Mouse (Mus musculus) heart, embryonic 10.5 days (tissue): ENCODE measurements at regions not wholly inside any gene's neighbourhood (a gene's known extent, or its start where the extent isn't known, plus 50 kb on each side); places are given as distances from the start of the nearest gene placed in this dataset.

Source experiments
- DNase-seq: peaks from one replicate; pipeline ENCODE4 v3.0.0-alpha.2; 2017; ENCODE audit warnings: low spot score
- H3K27ac ChIP-seq: fragments of 300-500 bp; sonication (generic); 2 replicates; pipeline ENCODE4 v1.5.1; 2016; ENCODE audit warnings: mild to moderate bottlenecking
- H3K27me3 ChIP-seq: fragments of 300-500 bp; sonication (generic); 2 replicates; pipeline ENCODE4 v1.6.1; 2016; ENCODE audit warnings: mild to moderate bottlenecking; ENCODE audit not compliant: poor library complexity, insufficient read depth, severe bottlenecking
- H3K36me3 ChIP-seq: fragments of 300-500 bp; sonication (generic); 2 replicates; pipeline ENCODE4 v1.6.1; 2016; ENCODE audit warnings: mild to moderate bottlenecking, moderate library complexity
- H3K4me1 ChIP-seq: fragments of 300-500 bp; sonication (generic); 2 replicates; pipeline ENCODE4 v1.6.1; 2016; ENCODE audit warnings: mild to moderate bottlenecking
- H3K4me3 ChIP-seq: fragments of 300-500 bp; sonication (generic); 2 replicates; pipeline ENCODE4 v1.5.1; 2016; ENCODE audit warnings: mild to moderate bottlenecking, moderate library complexity
- H3K9me3 ChIP-seq: fragments of 300-500 bp; sonication (generic); 2 replicates; pipeline ENCODE4 v1.6.1; 2016; ENCODE audit warnings: mild to moderate bottlenecking, moderate library complexity
- WGBS: fragments of 180-500 bp; shearing (Covaris S2); methylation state at CpG from one replicate; pipeline ENCODE4 v1.1.7; 2016; 5-methylcytosine and 5-hydroxymethylcytosine counted together

- Histone ChIP-seq H3K27me3 (no peaks in the 10 kb centered on the region), H3K36me3 (no peaks in the 10 kb centered on the region), H3K27ac (peak overlapping the region; percentile 72), H3K4me3 (no peak overlapping the region), H3K4me1 (peaks cover 14% of the 10 kb centered on the region), H3K9me3 (no peaks in the 10 kb centered on the region)
- WGBS: 57% methylated on average over 8 of the region's 8 CpGs
- no peak for DNase-seq
Observed at GRCm38 (mm10) chr12:71544401-71545159, 234.9 kb downstream of the Dact1 start.

GRCm38 (mm10) chr12:71546523-71547265, 237.0 kb downstream of the Dact1 start:
- H3K27ac ChIP-seq: no peak overlapping the region
- no peaks in the 10 kb centered on the region for H3K9me3 ChIP-seq
- DNase-seq: no peak
- H3K4me1 ChIP-seq: peaks cover 14% of the 10 kb centered on the region
- WGBS: 76% methylated on average over 9 of the region's 9 CpGs
- H3K27me3 ChIP-seq: no peaks in the 10 kb centered on the region
- H3K4me3 ChIP-seq: no peak overlapping the region
- no peaks in the 10 kb centered on the region for H3K36me3 ChIP-seq

- 73% methylated on average over 6 of the region's 6 CpGs for WGBS
- no peak for DNase-seq
- no peaks in the 10 kb centered on the region for H3K36me3 ChIP-seq
- no peak overlapping the region for H3K4me3 ChIP-seq
- peaks cover 2% of the 10 kb centered on the region; the same call in 1 of the 2 replicates for H3K4me1 ChIP-seq
- no peaks in the 10 kb centered on the region for H3K27me3 ChIP-seq
- no peak overlapping the region for H3K27ac ChIP-seq
- no peaks in the 10 kb centered on the region for H3K9me3 ChIP-seq
Observed at GRCm38 (mm10) chr12:71549336-71549735, 239.7 kb downstream of the Dact1 start.

GRCm38 (mm10) chr12:71554212-71554611, 244.5 kb downstream of the Dact1 start:
- no peak overlapping the region for H3K4me3 ChIP-seq
- DNase-seq: no peak
- no peaks in the 10 kb centered on the region for H3K4me1 ChIP-seq
- H3K36me3 ChIP-seq: no peaks in the 10 kb centered on the region
- H3K9me3 ChIP-seq: no peaks in the 10 kb centered on the region
- H3K27ac ChIP-seq: no peak overlapping the region
- H3K27me3 ChIP-seq: no peaks in the 10 kb centered on the region
- 65% methylated on average over 2 of the region's 2 CpGs for WGBS

- no peaks in the 10 kb centered on the region for H3K9me3 ChIP-seq
- DNase-seq: peak; percentile 51
- H3K4me1 ChIP-seq: peaks cover 17% of the 10 kb centered on the region
- WGBS: 73% methylated on average over 7 of the region's 7 CpGs
- H3K4me3 ChIP-seq: no peak overlapping the region
- no peak overlapping the region for H3K27ac ChIP-seq
- no peaks in the 10 kb centered on the region for H3K36me3 ChIP-seq
- H3K27me3 ChIP-seq: 0 out of 2 replicates have a peak, but pooled peaks cover 16% of the 10 kb centered on the region
Observed at GRCm38 (mm10) chr12:71561259-71561658, 251.6 kb downstream of the Dact1 start.

GRCm38 (mm10) chr12:71561918-71562572, 252.4 kb downstream of the Dact1 start:
- WGBS: 77% methylated on average over 8 of the region's 8 CpGs
- peak; percentile 69 for DNase-seq
- peak overlapping the region; percentile 36; the same call in 1 of the 2 replicates for H3K27ac ChIP-seq

GRCm38 (mm10) chr12:71563219-71563618, 253.5 kb downstream of the Dact1 start:
- Histone ChIP-seq H3K9me3 (no peaks in the 10 kb centered on the region), H3K4me1 (peaks cover 22% of the 10 kb centered on the region), H3K27me3 (0 out of 2 replicates have a peak, but pooled peaks cover 16% of the 10 kb centered on the region), H3K27ac (no peak overlapping the region), H3K36me3 (no peaks in the 10 kb centered on the region), H3K4me3 (no peak overlapping the region)
- no peak for DNase-seq
- 91% methylated on average over 4 of the region's 4 CpGs for WGBS

More at GRCm38 (mm10) chr12:71561918-71562572, 252.4 kb downstream of the Dact1 start:
- 0 out of 2 replicates have a peak, but pooled peaks cover 16% of the 10 kb centered on the region for H3K27me3 ChIP-seq
- no peak overlapping the region for H3K4me3 ChIP-seq
- H3K9me3 ChIP-seq: no peaks in the 10 kb centered on the region
- H3K36me3 ChIP-seq: no peaks in the 10 kb centered on the region
- peaks cover 17% of the 10 kb centered on the region for H3K4me1 ChIP-seq

GRCm38 (mm10) chr12:71566371-71566770, 256.7 kb downstream of the Dact1 start:
- Histone ChIP-seq H3K4me3 (no peak overlapping the region), H3K27me3 (0 out of 2 replicates have a peak, but pooled peaks cover 16% of the 10 kb centered on the region), H3K4me1 (peaks cover 24% of the 10 kb centered on the region), H3K36me3 (no peaks in the 10 kb centered on the region), H3K27ac (no peak overlapping the region), H3K9me3 (no peaks in the 10 kb centered on the region)
- 91% methylated on average over 3 of the region's 3 CpGs for WGBS
- no peak for DNase-seq

- H3K36me3 ChIP-seq: no peaks in the 10 kb centered on the region
- no peak overlapping the region for H3K27ac ChIP-seq
- H3K4me3 ChIP-seq: no peak overlapping the region
- H3K9me3 ChIP-seq: no peaks in the 10 kb centered on the region
- H3K4me1 ChIP-seq: peaks cover 25% of the 10 kb centered on the region
- no peak for DNase-seq
- 0 out of 2 replicates have a peak, but pooled peaks cover 1% of the 10 kb centered on the region for H3K27me3 ChIP-seq
- 58% methylated on average over 5 of the region's 5 CpGs for WGBS
Observed at GRCm38 (mm10) chr12:71568251-71568650, 258.6 kb downstream of the Dact1 start.

- H3K36me3 ChIP-seq: no peaks in the 10 kb centered on the region
- WGBS: 81% methylated on average over 6 of the region's 6 CpGs
- H3K4me1 ChIP-seq: peaks cover 29% of the 10 kb centered on the region
- H3K9me3 ChIP-seq: no peaks in the 10 kb centered on the region
- no peak for DNase-seq
- H3K4me3 ChIP-seq: no peak overlapping the region
- no peaks in the 10 kb centered on the region for H3K27me3 ChIP-seq
- no peak overlapping the region for H3K27ac ChIP-seq
Observed at GRCm38 (mm10) chr12:71568880-71569390, 259.3 kb downstream of the Dact1 start.

- no peaks in the 10 kb centered on the region for H3K9me3 ChIP-seq
- H3K36me3 ChIP-seq: no peaks in the 10 kb centered on the region
- H3K4me3 ChIP-seq: no peak overlapping the region
- H3K27ac ChIP-seq: no peak overlapping the region
- 54% methylated on average over 12 of the region's 12 CpGs for WGBS
- DNase-seq: no peak
- H3K27me3 ChIP-seq: no peaks in the 10 kb centered on the region
- peaks cover 28% of the 10 kb centered on the region for H3K4me1 ChIP-seq
Observed at GRCm38 (mm10) chr12:71569662-71570061, 260.0 kb downstream of the Dact1 start.

- Histone ChIP-seq H3K27me3 (no peaks in the 10 kb centered on the region), H3K27ac (no peak overlapping the region), H3K36me3 (no peaks in the 10 kb centered on the region), H3K4me1 (peaks cover 31% of the 10 kb centered on the region), H3K9me3 (no peaks in the 10 kb centered on the region), H3K4me3 (no peak overlapping the region)
- DNase-seq: no peak
- WGBS: 79% methylated on average over 2 of the region's 2 CpGs
Observed at GRCm38 (mm10) chr12:71570116-71570515, 260.4 kb downstream of the Dact1 start.
